Mouse (Mus musculus) hindbrain, embryonic 10.5 days (tissue): Measurements from ENCODE around the gene Avpi1. TPM values are rescaled to one million over a fixed set of nuclear protein-coding genes. Genes with fewer than 3 reads are reported as not detected.

Source experiments
- DNase-seq: peaks from one replicate; pipeline ENCODE4 v3.0.0-alpha.2; 2017; ENCODE audit warnings: low spot score
- H3K27ac ChIP-seq: fragments of 300-500 bp; sonication (generic); 2 replicates; pipeline ENCODE4 v1.5.1; 2016; ENCODE audit warnings: mild to moderate bottlenecking, moderate library complexity
- H3K27me3 ChIP-seq: fragments of 300-500 bp; sonication (generic); 2 replicates; pipeline ENCODE4 v1.6.1; 2016; ENCODE audit warnings: mild to moderate bottlenecking; ENCODE audit not compliant: poor library complexity, insufficient read depth, severe bottlenecking
- H3K36me3 ChIP-seq: fragments of 300-500 bp; sonication (generic); 2 replicates; pipeline ENCODE4 v1.6.1; 2016; ENCODE audit warnings: mild to moderate bottlenecking, moderate library complexity
- H3K4me1 ChIP-seq: fragments of 300-500 bp; sonication (generic); replicated peaks from 2 replicates; pipeline ENCODE4 v1.6.1; 2016; ENCODE audit warnings: mild to moderate bottlenecking
- H3K4me3 ChIP-seq: fragments of 300-500 bp; sonication (generic); 2 replicates; pipeline ENCODE4 v1.5.1; 2016; ENCODE audit warnings: mild to moderate bottlenecking, moderate library complexity
- H3K9me3 ChIP-seq: fragments of 300-500 bp; sonication (generic); 2 replicates; pipeline ENCODE4 v1.6.1; 2016; ENCODE audit warnings: mild to moderate bottlenecking, moderate library complexity
- WGBS: fragments of 180-500 bp; shearing (Covaris S2); methylation state at CpG from one replicate; pipeline ENCODE4 v1.1.7; 2016; 5-methylcytosine and 5-hydroxymethylcytosine counted together
- polyA plus RNA-seq: library from polyadenylated mRNA; unstranded; fragments of >200 nt; fragmentation: Nextera tagmentation; extraction: Ambion mirVana; gene quantifications from 2 replicates; pipeline ENCODE4 v1.2.1, GENCODE M21; 2016

Gene Avpi1
- polyA plus RNA-seq, 1 experiment from 2014 or later, result 17.5 TPM

GRCm38 (mm10) chr19:42125501-42126218 lies 3.2 kb downstream of the Avpi1 start:
- Histone ChIP-seq H3K4me1 (peaks cover 29% of the 10 kb centered on the region), H3K27me3 (peaks cover 17% of the 10 kb centered on the region; the same call in 1 of the 2 replicates), H3K36me3 (peaks cover 46% of the 10 kb centered on the region), H3K9me3 (no peaks in the 10 kb centered on the region), H3K4me3 (no peak overlapping the region), H3K27ac (no peak overlapping the region)
- WGBS, result 85% methylated on average over 11 of the region's 11 CpGs
- DNase-seq, result no peak

- no peak for DNase-seq
- peaks cover 12% of the 10 kb centered on the region; the same call in 1 of the 2 replicates for H3K27me3 ChIP-seq
- peaks cover 22% of the 10 kb centered on the region for H3K4me1 ChIP-seq
- WGBS, result 88% methylated on average over 13 of the region's 13 CpGs
- H3K9me3 ChIP-seq, result no peaks in the 10 kb centered on the region
- peaks cover 55% of the 10 kb centered on the region for H3K36me3 ChIP-seq
- no peak overlapping the region for H3K4me3 ChIP-seq
- H3K27ac ChIP-seq, result no peak overlapping the region
Measured at GRCm38 (mm10) chr19:42124684-42125083, 4.2 kb downstream of the Avpi1 start.

- no peaks in the 10 kb centered on the region for H3K9me3 ChIP-seq
- H3K4me3 ChIP-seq, result no peak overlapping the region
- no peak overlapping the region for H3K27ac ChIP-seq
- H3K27me3 ChIP-seq, result no peaks in the 10 kb centered on the region
- DNase-seq, result no peak
- 0 out of 2 replicates have a peak, but pooled peaks cover 4% of the 10 kb centered on the region for H3K4me1 ChIP-seq
- WGBS, result 97% methylated on average over 8 of the region's 8 CpGs
- H3K36me3 ChIP-seq, result peaks cover 97% of the 10 kb centered on the region
Measured at GRCm38 (mm10) chr19:42120451-42120850, 8.4 kb downstream of the Avpi1 start.

- WGBS, result 89% methylated on average over 5 of the region's 5 CpGs
- H3K27me3 ChIP-seq, result no peaks in the 10 kb centered on the region
- no peak overlapping the region for H3K27ac ChIP-seq
- H3K9me3 ChIP-seq, result no peaks in the 10 kb centered on the region
- no peak for DNase-seq
- no peaks in the 10 kb centered on the region for H3K4me1 ChIP-seq
- H3K36me3 ChIP-seq, result peaks cover 99% of the 10 kb centered on the region
- H3K4me3 ChIP-seq, result no peak overlapping the region
Measured at GRCm38 (mm10) chr19:42118596-42118995, 10.3 kb downstream of the Avpi1 start.

- Histone ChIP-seq H3K36me3 (peaks cover 99% of the 10 kb centered on the region), H3K9me3 (no peaks in the 10 kb centered on the region), H3K4me1 (no peaks in the 10 kb centered on the region), H3K4me3 (no peak overlapping the region), H3K27ac (no peak overlapping the region), H3K27me3 (no peaks in the 10 kb centered on the region)
- 94% methylated on average over 9 of the region's 9 CpGs for WGBS
- no peak for DNase-seq
Measured at GRCm38 (mm10) chr19:42118142-42118541, 10.7 kb downstream of the Avpi1 start.

GRCm38 (mm10) chr19:42115783-42116335 lies 13.0 kb downstream of the Avpi1 start:
- Histone ChIP-seq H3K9me3 (no peaks in the 10 kb centered on the region), H3K27me3 (no peaks in the 10 kb centered on the region), H3K27ac (no peak overlapping the region), H3K4me1 (no peaks in the 10 kb centered on the region), H3K4me3 (no peak overlapping the region), H3K36me3 (peaks cover 86% of the 10 kb centered on the region)
- DNase-seq, result no peak
- 91% methylated on average over 4 of the region's 4 CpGs for WGBS

GRCm38 (mm10) chr19:42104681-42105080 lies 24.2 kb downstream of the Avpi1 start:
- WGBS, result 95% methylated on average over 9 of the region's 9 CpGs
- H3K27ac ChIP-seq, result no peak overlapping the region
- peaks cover 61% of the 10 kb centered on the region for H3K36me3 ChIP-seq
- no peak for DNase-seq
- no peaks in the 10 kb centered on the region for H3K4me1 ChIP-seq
- H3K27me3 ChIP-seq, result no peaks in the 10 kb centered on the region
- H3K4me3 ChIP-seq, result no peak overlapping the region
- H3K9me3 ChIP-seq, result no peaks in the 10 kb centered on the region

- no peak for DNase-seq
- WGBS, result 93% methylated on average over 3 of the region's 3 CpGs
- Histone ChIP-seq H3K4me1 (no peaks in the 10 kb centered on the region), H3K36me3 (peaks cover 62% of the 10 kb centered on the region), H3K27ac (no peak overlapping the region), H3K4me3 (no peak overlapping the region), H3K27me3 (no peaks in the 10 kb centered on the region), H3K9me3 (no peaks in the 10 kb centered on the region)
Measured at GRCm38 (mm10) chr19:42099406-42099805, 29.5 kb downstream of the Avpi1 start.

GRCm38 (mm10) chr19:42090637-42091141 lies 38.2 kb downstream of the Avpi1 start:
- Histone ChIP-seq H3K27ac (peak overlapping the region; percentile 91), H3K9me3 (no peaks in the 10 kb centered on the region), H3K4me1 (peaks cover 36% of the 10 kb centered on the region), H3K36me3 (peaks cover 28% of the 10 kb centered on the region), H3K4me3 (peak overlapping the region; percentile 80), H3K27me3 (no peaks in the 10 kb centered on the region)
- under 1% methylated on average over 52 of the region's 52 CpGs for WGBS
- no peak for DNase-seq

- Histone ChIP-seq H3K36me3 (peaks cover 22% of the 10 kb centered on the region), H3K4me1 (peaks cover 42% of the 10 kb centered on the region), H3K4me3 (peak within 1 kb of the TSS; percentile 80), H3K27me3 (no peaks in the 10 kb centered on the region), H3K27ac (peak within 1 kb of the TSS; percentile 91), H3K9me3 (no peaks in the 10 kb centered on the region)
- DNase-seq, result peak; percentile 99
- 1% methylated on average over 55 of the region's 55 CpGs for WGBS
Measured at GRCm38 (mm10) chr19:42089748-42090595, 38.9 kb downstream of the Avpi1 start, which contains the start of gene Pi4k2a. Pi4k2a (plus strand) TSS chr19:42090470.

- H3K9me3 ChIP-seq, result no peaks in the 10 kb centered on the region
- peaks cover 42% of the 10 kb centered on the region for H3K4me1 ChIP-seq
- WGBS, result 25% methylated on average over 14 of the region's 14 CpGs
- H3K27ac ChIP-seq, result peak overlapping the region; percentile 81
- no peaks in the 10 kb centered on the region for H3K27me3 ChIP-seq
- peak; percentile 57 for DNase-seq
- peak overlapping the region; percentile 80 for H3K4me3 ChIP-seq
- peaks cover 15% of the 10 kb centered on the region for H3K36me3 ChIP-seq
Measured at GRCm38 (mm10) chr19:42089103-42089747, 39.6 kb downstream of the Avpi1 start.

GRCm38 (mm10) chr19:42086166-42086565 lies 42.7 kb downstream of the Avpi1 start, which contains the start of gene Morn4:
Morn4 (minus strand) TSS chr19:42086357.
- H3K36me3 ChIP-seq, result no peaks in the 10 kb centered on the region
- H3K27ac ChIP-seq, result peak within 1 kb of the TSS; percentile 91
- WGBS, result under 1% methylated on average over 21 of the region's 21 CpGs

More at GRCm38 (mm10) chr19:42086166-42086565, 42.7 kb downstream of the Avpi1 start, which contains the start of gene Morn4:
- Histone ChIP-seq H3K4me1 (peaks cover 30% of the 10 kb centered on the region), H3K4me3 (peak within 1 kb of the TSS; percentile 88), H3K27me3 (no peaks in the 10 kb centered on the region), H3K9me3 (no peaks in the 10 kb centered on the region)
- DNase-seq, result peak; percentile 96
